Mouse (Mus musculus) left cerebral cortex, adult 6 months (tissue): ENCODE data around the gene Olfr282. TPM values are rescaled to one million over a fixed set of nuclear protein-coding genes. Genes with fewer than 3 reads are reported as not detected.

Experiments
- long read RNA-seq, 2 experiments: library from polyadenylated mRNA; unstranded; transcript quantifications; one replicate each; pipeline ENCODE4 v2.0.0; 2019 to 2020
- polyA plus RNA-seq: library from polyadenylated mRNA; unstranded; fragments of <200 nt; fragmentation: Nextera tagmentation; gene quantifications from 2 replicates; pipeline ENCODE4 v1.2.3, GENCODE M21; 2021

Gene Olfr282
- not detected in 2 replicates for polyA plus RNA-seq
- long read RNA-seq, experiment 1, result 0 reads
- long read RNA-seq, experiment 2, result 0 reads

DNA sequence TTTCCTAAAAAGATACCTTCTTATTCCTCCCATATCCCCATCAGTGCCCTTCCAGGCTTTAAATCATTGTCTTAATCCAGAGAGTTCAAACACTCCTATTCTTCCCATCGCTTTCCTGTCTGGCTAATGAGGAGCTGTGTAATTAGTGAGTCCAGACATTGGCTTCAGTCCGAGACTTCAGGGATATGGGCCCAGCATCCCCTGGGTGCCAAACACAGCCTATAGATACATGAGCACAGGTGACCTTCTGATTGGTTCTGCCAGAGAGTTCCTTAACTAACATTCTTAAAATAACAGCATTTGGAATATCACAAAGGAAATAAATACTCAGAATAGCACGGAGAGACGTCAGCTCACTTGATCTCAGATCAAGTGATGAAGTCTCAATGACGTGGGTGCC is at the start of gene Olfr282:
TSS of gene Olfr282 (plus strand) at position 301 of the 400 bp plus-strand sequence.

GRCm38 (mm10) chr15:98452288-98452687 is 21.3 kb downstream of the Olfr282 start, which contains the start of gene Olfr281:
Olfr281 (plus strand) TSS chr15:98452588.

DNA sequence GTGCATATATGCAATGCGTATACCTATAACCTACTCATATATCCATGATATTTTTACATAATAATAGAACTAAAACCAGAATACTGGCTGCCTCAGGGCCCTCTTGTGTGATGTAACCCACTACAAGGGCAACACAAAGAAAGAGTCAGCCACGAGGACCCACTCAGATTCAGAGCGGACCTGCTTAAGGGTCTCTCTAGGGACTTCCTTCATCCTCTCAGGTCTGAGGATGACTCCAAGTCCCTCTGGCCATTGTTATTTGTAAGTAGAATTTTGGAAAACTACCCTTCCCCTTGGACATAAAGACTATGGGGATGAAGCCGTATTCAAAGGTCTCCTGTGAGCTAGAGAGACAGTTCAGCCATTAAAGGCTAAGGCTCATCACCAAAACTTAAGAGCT is 38.6 kb downstream of the Olfr282 start, which contains the start of gene OR5BS1P:
TSS of gene OR5BS1P (plus strand) at position 301 of the 400 bp plus-strand sequence.

DNA sequence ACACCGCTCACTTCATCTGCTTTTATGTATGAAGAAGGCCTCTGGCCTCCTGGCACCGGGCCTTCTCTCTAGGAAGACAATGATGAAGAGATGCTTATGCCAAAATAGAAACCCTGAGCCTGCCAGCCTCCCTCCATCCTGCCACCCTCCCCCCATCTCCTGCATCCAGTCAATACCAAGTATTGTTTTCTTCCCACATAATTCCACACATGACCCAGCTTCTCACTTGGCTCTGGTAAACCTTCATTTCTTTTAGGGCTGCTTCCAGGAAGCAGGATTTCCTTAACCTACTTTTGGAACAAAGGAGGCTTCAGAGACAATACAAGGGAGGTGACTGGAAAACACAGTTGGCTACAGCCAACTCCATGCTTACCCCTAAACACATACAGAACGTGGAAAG is 51.7 kb downstream of the Olfr282 start, which contains the start of gene Lalba:
TSS of gene Lalba (minus strand) at position 21 of the 400 bp plus-strand sequence.

Other genes with a start within 250 kb of the Olfr282 start
- 0.15 and 0.16 TPM in 2 replicates for gene Olfr288, start 235.7 kb upstream of the Olfr282 start, polyA plus RNA-seq
- 0.09 and 0.17 TPM in 2 replicates for gene Gm44579, start 210.2 kb upstream of the Olfr282 start, polyA plus RNA-seq
- 4.3 and 7.3 TPM in 2 replicates for gene Olfr287, start 210.2 kb upstream of the Olfr282 start, polyA plus RNA-seq
- gene Olfr286, start 196.8 kb upstream of the Olfr282 start, polyA plus RNA-seq, result not detected in 2 replicates
- gene H1fnt, start 173.9 kb upstream of the Olfr282 start, polyA plus RNA-seq, result not detected in 2 replicates
- gene Zfp641, start 135.1 kb upstream of the Olfr282 start, polyA plus RNA-seq, result 2.7 and 3.1 TPM in 2 replicates
- not detected in 2 replicates for gene Olfr285, start 113.9 kb upstream of the Olfr282 start, polyA plus RNA-seq
- gene Olfr284, start 90.2 kb upstream of the Olfr282 start, polyA plus RNA-seq, result not detected in 2 replicates
- gene Olfr283, start 50.3 kb upstream of the Olfr282 start, polyA plus RNA-seq, result not detected in 2 replicates
- not detected in 2 replicates for gene Olfr281, start 21.4 kb downstream of the Olfr282 start, polyA plus RNA-seq
- gene OR5BS1P, start 38.7 kb downstream of the Olfr282 start, polyA plus RNA-seq, result not detected in 2 replicates
- gene Lalba, start 51.5 kb downstream of the Olfr282 start, polyA plus RNA-seq, result not detected in 2 replicates
- 0.01 TPM in 1 of 2 replicates, not detected in the other for gene Olfr279, start 61.2 kb downstream of the Olfr282 start, polyA plus RNA-seq
- 39.2 and 43.9 TPM in 2 replicates for gene Kansl2, start 103.0 kb downstream of the Olfr282 start, polyA plus RNA-seq
- gene Ccnt1, start 139.7 kb downstream of the Olfr282 start, polyA plus RNA-seq, result 21.6 and 24.3 TPM in 2 replicates
- not detected in 2 replicates for gene 4930415O20Rik, start 139.8 kb downstream of the Olfr282 start, polyA plus RNA-seq
- 2.3 and 3.5 TPM in 2 replicates for gene Adcy6, start 178.9 kb downstream of the Olfr282 start, polyA plus RNA-seq
- gene Cacnb3, start 199.6 kb downstream of the Olfr282 start, polyA plus RNA-seq, result 69.9 and 113 TPM in 2 replicates
- gene Ddx23, start 231.7 kb downstream of the Olfr282 start, polyA plus RNA-seq, result 21.4 and 22.1 TPM in 2 replicates
- gene Rnd1, start 246.2 kb downstream of the Olfr282 start, polyA plus RNA-seq, result 18.2 and 20.5 TPM in 2 replicates